11 mouse cellular contexts compared by ENCODE assay signal in the genomic region with DNA sequence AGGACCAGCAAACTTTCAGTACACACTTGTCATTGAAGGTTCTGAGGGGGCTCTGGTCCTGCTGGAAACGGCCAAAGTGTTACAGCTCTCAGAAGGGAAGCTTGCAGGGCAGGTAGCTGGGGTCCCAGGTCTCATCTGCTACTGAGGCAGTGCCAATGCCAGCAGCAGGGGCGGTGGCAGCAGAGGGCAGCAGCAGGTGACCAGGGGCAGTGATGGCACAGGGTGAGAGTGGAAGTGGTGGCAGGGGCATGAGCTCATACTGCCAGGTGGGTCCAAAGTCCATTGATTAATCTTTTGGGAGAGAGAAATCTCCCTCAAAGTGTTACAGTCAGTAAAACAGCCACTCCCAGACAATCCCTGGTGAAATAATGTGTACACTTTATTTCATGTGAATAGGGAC.
"Had no signal": no experiment of that assay in that cellular context is flagged by ENCODE, and none has a peak within 500 bp of the region (broad histone marks: within the 10 kb centered on the region; RNA-seq: fewer than 3 reads in every experiment).

No protein-coding gene starts in this region.

- H3K9ac ChIP-seq: limb, embryonic 12.5 days; liver, embryonic 14.5 days; midbrain, embryonic 15.5 days; neural tube, embryonic 12.5 days had no signal

- H3K27me3 ChIP-seq: limb, embryonic 12.5 days; midbrain, embryonic 15.5 days; neural tube, embryonic 12.5 days had no signal

- H3K4me3 ChIP-seq: limb, embryonic 12.5 days; midbrain, embryonic 15.5 days; neural tube, embryonic 12.5 days had no signal

- H3K36me3 ChIP-seq: limb, embryonic 12.5 days; midbrain, embryonic 15.5 days had no signal

- H3K27ac ChIP-seq: limb, embryonic 12.5 days; liver, embryonic 14.5 days; midbrain, embryonic 15.5 days; neural tube, embryonic 12.5 days had no signal

- H3K4me2 ChIP-seq: limb, embryonic 12.5 days; midbrain, embryonic 11.5 days; midbrain, embryonic 15.5 days; neural tube, embryonic 12.5 days had no signal

- H3K4me1 ChIP-seq: neural tube, embryonic 12.5 days had no signal

- DNase-seq: liver; lung, adult 2 months; lung, postnatal 36 days; thymus, adult 18-20 months; thymus, postnatal 14 days had no signal

- H3K9me3 ChIP-seq: limb, embryonic 12.5 days; midbrain, embryonic 15.5 days had no signal

- ATAC-seq: lung, postnatal 0 days; midbrain, embryonic 15.5 days had no signal
